Mouse (Mus musculus): ENCODE measurements at regions not wholly inside any gene's neighbourhood (a gene's known extent, or its start where the extent isn't known, plus 50 kb on each side); places are given as distances from the start of the nearest gene placed in this dataset.

DNA sequence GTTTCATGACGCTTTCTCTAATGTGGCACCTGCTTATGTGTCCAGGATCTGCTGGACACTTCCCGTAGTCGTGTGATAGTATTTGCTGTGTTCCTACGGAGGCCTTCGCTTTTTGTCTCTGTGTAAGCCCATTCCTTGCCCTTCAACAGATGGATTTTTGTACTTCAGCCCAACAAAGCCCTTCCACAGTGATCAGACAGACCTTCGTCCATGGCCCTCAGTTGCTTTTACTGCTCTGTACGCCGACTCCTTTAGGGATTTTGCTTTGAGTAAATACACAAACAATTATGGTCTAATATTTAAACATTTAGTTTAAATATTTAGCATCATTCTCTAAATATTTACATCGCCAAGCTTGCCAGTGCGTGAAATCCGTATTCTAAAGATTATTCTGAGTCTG, 95.6 kb upstream of the Kit start:
- WGBS: 89% methylated on average over 11 of the region's 11 CpGs
- Histone ChIP-seq H3K4me3 (ENCODE audit: insufficient read depth, low read depth, low read length) (no peak overlapping the region), H3K4me1 (ENCODE audit: control insufficient read depth, insufficient read depth, low read length) (no peaks in the 10 kb centered on the region), H3K27ac (ENCODE audit: insufficient read depth, low read depth, low read length) (no peak overlapping the region), H3K36me3 (ENCODE audit: control insufficient read depth, insufficient read depth, low read length) (no peaks in the 10 kb centered on the region), H3K27me3 (replicated peaks; ENCODE audit: control insufficient read depth, insufficient read depth, low read length) (no peaks in the 10 kb centered on the region)
- TF ChIP-seq CTCF (conservative IDR thresholded peaks at IDR 0.05; ENCODE audit: insufficient read depth, insufficient read length, low read depth, low read length): no peak
- TF ChIP-seq POLR2A (IDR thresholded peaks at IDR 0.05; ENCODE audit: low read depth, low read length): no peak
- no peak for DNase-seq

DNA sequence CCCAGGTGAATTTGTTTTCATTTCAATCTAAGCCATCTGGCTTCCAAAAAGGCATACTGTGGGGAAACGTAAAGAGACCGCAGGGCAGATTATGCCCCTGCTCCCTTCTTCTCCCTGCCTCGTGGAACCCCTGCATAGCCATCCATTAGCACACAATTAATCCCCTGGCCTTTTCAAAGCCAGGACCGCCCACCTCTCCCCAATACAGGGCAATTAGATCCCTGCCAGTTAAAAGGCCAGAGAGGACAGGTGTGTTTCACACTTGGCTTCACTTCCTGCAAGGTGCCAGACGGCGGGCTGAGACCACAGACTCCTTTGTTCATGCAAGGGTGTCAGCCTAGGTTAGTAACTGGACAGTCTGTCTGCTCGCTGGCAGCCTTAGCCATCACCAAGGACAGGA, 93.1 kb upstream of the Kit start:
- no peaks in the 10 kb centered on the region for H3K27me3 ChIP-seq (replicated peaks; ENCODE audit: control insufficient read depth, insufficient read depth, low read length)
- H3K27ac ChIP-seq (ENCODE audit: insufficient read depth, low read depth, low read length): no peak overlapping the region
- DNase-seq: no peak
- no peaks in the 10 kb centered on the region for H3K4me1 ChIP-seq (ENCODE audit: control insufficient read depth, insufficient read depth, low read length)
- TF ChIP-seq POLR2A (IDR thresholded peaks at IDR 0.05; ENCODE audit: low read depth, low read length) (no peak), CTCF (conservative IDR thresholded peaks at IDR 0.05; ENCODE audit: insufficient read depth, insufficient read length, low read depth, low read length) (no peak)
- H3K4me3 ChIP-seq (ENCODE audit: insufficient read depth, low read depth, low read length): no peak overlapping the region
- 60% methylated on average over 7 of the region's 7 CpGs for WGBS
- no peaks in the 10 kb centered on the region for H3K36me3 ChIP-seq (ENCODE audit: control insufficient read depth, insufficient read depth, low read length)

DNA sequence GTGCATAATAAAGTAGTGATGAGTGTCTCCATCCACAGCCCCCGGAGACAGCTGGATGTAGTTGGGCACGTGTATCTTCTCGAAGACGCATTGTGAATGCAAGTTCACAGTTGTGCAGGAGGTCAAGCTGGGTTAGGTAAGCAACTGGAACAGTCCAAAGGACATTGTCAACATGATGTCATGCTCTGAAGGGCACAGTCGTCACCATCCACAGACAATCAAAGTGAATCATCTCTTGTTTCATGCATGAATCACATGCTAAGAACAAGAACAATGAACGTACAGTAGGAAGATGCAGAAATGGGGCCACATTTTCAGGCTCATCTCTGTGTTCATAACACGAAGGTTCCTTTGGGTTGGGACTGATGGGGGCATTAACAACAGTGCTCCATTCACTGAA, 90.4 kb upstream of the Kit start:
- no peak overlapping the region for H3K4me3 ChIP-seq (ENCODE audit: insufficient read depth, low read depth, low read length)
- no peaks in the 10 kb centered on the region for H3K36me3 ChIP-seq (ENCODE audit: control insufficient read depth, insufficient read depth, low read length)
- no peak overlapping the region for H3K27ac ChIP-seq (ENCODE audit: insufficient read depth, low read depth, low read length)
- no peaks in the 10 kb centered on the region for H3K4me1 ChIP-seq (ENCODE audit: control insufficient read depth, insufficient read depth, low read length)
- no peaks in the 10 kb centered on the region for H3K27me3 ChIP-seq (replicated peaks; ENCODE audit: control insufficient read depth, insufficient read depth, low read length)
- no peak for DNase-seq
- TF ChIP-seq POLR2A (IDR thresholded peaks at IDR 0.05; ENCODE audit: low read depth, low read length) (no peak), CTCF (conservative IDR thresholded peaks at IDR 0.05; ENCODE audit: insufficient read depth, insufficient read length, low read depth, low read length) (no peak)
- WGBS: 79% methylated on average over 7 of the region's 7 CpGs

DNA sequence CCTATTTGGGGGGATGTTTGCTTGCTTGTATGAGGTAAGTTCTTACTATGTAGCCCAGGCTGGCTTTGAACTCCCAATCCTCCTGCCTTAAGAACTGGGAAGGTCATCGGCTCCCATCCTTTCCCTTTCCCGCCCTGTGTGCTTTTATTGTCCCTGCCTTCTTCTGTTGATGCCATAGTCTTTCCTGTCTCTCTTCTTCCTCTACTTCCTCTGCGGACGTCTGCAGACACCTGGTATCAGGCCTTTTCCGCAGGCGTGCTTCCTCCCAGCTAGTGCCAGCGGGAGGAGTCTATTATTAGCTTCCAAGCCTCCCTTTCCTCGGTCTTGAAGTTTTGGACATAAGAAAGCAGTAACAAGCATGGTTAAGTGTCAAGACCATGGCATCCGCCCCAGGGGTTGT, 83.9 kb upstream of the Kit start:
- Histone ChIP-seq H3K4me3 (ENCODE audit: insufficient read depth, low read depth, low read length) (no peak overlapping the region), H3K27me3 (replicated peaks; ENCODE audit: control insufficient read depth, insufficient read depth, low read length) (no peaks in the 10 kb centered on the region), H3K4me1 (ENCODE audit: control insufficient read depth, insufficient read depth, low read length) (no peaks in the 10 kb centered on the region), H3K27ac (ENCODE audit: insufficient read depth, low read depth, low read length) (peak overlapping the region; percentile 45; the same call in 1 of the 2 replicates), H3K36me3 (ENCODE audit: control insufficient read depth, insufficient read depth, low read length) (no peaks in the 10 kb centered on the region)
- WGBS: 75% methylated on average over 9 of the region's 9 CpGs
- TF ChIP-seq POLR2A (IDR thresholded peaks at IDR 0.05; ENCODE audit: low read depth, low read length) (no peak), CTCF (conservative IDR thresholded peaks at IDR 0.05; ENCODE audit: insufficient read depth, insufficient read length, low read depth, low read length) (no peak)
- peak; percentile 25 for DNase-seq

DNA sequence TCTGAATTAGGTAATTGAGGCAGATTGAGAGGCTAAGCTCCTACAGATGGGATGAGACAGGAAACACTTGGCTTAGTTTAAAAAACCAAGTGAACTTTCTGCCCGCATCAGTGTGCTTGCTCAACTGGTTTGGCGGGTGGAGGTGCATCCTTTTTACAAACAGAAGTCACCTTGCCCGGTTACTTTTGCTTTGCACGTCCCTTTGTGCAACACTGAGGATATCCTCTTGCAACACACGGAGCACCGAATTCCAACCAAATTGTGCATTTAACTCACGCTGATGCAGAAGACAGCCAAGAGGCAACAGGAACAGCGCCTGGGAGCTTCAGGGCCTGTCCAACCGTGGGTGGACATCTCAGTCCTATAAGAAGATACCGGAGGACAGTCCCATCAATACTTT, 80.6 kb upstream of the Kit start:
- Histone ChIP-seq H3K36me3 (ENCODE audit: control insufficient read depth, insufficient read depth, low read length) (no peaks in the 10 kb centered on the region), H3K27me3 (replicated peaks; ENCODE audit: control insufficient read depth, insufficient read depth, low read length) (no peaks in the 10 kb centered on the region), H3K4me1 (ENCODE audit: control insufficient read depth, insufficient read depth, low read length) (no peaks in the 10 kb centered on the region), H3K4me3 (ENCODE audit: insufficient read depth, low read depth, low read length) (no peak overlapping the region), H3K27ac (ENCODE audit: insufficient read depth, low read depth, low read length) (no peak overlapping the region)
- TF ChIP-seq POLR2A (IDR thresholded peaks at IDR 0.05; ENCODE audit: low read depth, low read length) (no peak), CTCF (conservative IDR thresholded peaks at IDR 0.05; ENCODE audit: insufficient read depth, insufficient read length, low read depth, low read length) (no peak)
- 82% methylated on average over 10 of the region's 10 CpGs for WGBS
- DNase-seq: no peak

DNA sequence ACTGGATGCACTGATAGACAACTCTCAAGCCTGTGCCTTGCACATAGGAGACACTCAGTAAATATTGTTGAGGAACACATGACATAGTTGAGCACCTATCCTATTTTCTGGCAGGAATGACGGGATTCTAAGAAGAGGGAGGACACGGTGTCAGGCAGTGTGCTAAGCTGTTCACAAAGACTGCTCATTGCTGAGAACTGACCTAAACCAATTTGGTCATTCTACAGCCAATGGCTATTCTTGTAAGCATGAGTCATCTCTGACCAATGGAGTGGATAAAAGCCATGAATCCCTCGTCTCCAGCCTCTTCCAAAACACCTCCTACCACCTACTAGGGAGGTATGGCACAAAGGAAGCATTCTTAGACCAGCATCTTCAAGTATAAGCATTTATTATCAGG, 75.7 kb upstream of the Kit start:
- Histone ChIP-seq H3K36me3 (ENCODE audit: control insufficient read depth, insufficient read depth, low read length) (no peaks in the 10 kb centered on the region), H3K27ac (ENCODE audit: insufficient read depth, low read depth, low read length) (no peak overlapping the region), H3K4me1 (ENCODE audit: control insufficient read depth, insufficient read depth, low read length) (no peaks in the 10 kb centered on the region), H3K27me3 (replicated peaks; ENCODE audit: control insufficient read depth, insufficient read depth, low read length) (no peaks in the 10 kb centered on the region), H3K4me3 (ENCODE audit: insufficient read depth, low read depth, low read length) (no peak overlapping the region)
- DNase-seq: no peak
- no peak for TF ChIP-seq POLR2A (IDR thresholded peaks at IDR 0.05; ENCODE audit: low read depth, low read length)
- TF ChIP-seq CTCF (conservative IDR thresholded peaks at IDR 0.05; ENCODE audit: insufficient read depth, insufficient read length, low read depth, low read length): no peak
- 73% methylated on average over 3 of the region's 3 CpGs for WGBS

DNA sequence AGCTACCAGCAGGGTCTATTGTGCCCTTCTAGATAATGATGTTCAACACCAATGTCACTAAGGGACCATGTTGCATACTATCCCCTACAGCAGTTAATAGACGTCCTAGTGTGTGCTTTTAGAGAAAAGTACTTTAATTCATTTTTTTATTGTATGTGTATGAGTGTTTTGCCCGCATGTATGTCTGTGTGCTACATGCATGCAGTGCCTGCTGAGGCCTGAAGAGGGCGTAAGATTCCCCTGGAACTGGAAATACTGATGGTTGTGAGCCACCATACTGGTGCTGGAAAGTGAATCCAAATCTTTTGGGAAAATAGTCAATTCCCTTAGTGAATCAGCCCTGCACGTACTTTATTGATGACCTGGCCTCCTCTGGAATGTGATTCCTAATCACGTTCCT, 75.0 kb upstream of the Kit start:
- no peak for TF ChIP-seq POLR2A (IDR thresholded peaks at IDR 0.05; ENCODE audit: low read depth, low read length)
- no peak for TF ChIP-seq CTCF (conservative IDR thresholded peaks at IDR 0.05; ENCODE audit: insufficient read depth, insufficient read length, low read depth, low read length)
- no peak overlapping the region for H3K4me3 ChIP-seq (ENCODE audit: insufficient read depth, low read depth, low read length)
- 92% methylated on average over 5 of the region's 5 CpGs for whole genome bisulfite sequencing

More for the DNA sequence above, 75.0 kb upstream of the Kit start:
- Histone ChIP-seq H3K36me3 (ENCODE audit: control insufficient read depth, insufficient read depth, low read length) (no peaks in the 10 kb centered on the region), H3K4me1 (ENCODE audit: control insufficient read depth, insufficient read depth, low read length) (no peaks in the 10 kb centered on the region), H3K27ac (ENCODE audit: insufficient read depth, low read depth, low read length) (no peak overlapping the region), H3K27me3 (replicated peaks; ENCODE audit: control insufficient read depth, insufficient read depth, low read length) (no peaks in the 10 kb centered on the region)
- no peak for DNase-seq

Measured in kidney, adult 2 months (tissue).